Mouse (Mus musculus) ES-Bruce4 (cell line): Measurements from ENCODE around the gene Cd207. TPM values are rescaled to one million over a fixed set of nuclear protein-coding genes. Genes with fewer than 3 reads are reported as not detected.

ENCODE experiments used
- H3K27ac ChIP-seq: 2 replicates; pipeline ENCODE4 v1.5.1; 2012; ENCODE audit warnings: low read length, inconsistent platforms; ENCODE audit not compliant: insufficient read depth
- H3K27me3 ChIP-seq: 2 replicates; pipeline ENCODE4 v1.6.1; 2012; ENCODE audit warnings: mild to moderate bottlenecking, low read length, inconsistent platforms; ENCODE audit not compliant: control insufficient read depth, poor library complexity, insufficient read depth, severe bottlenecking
- H3K36me3 ChIP-seq: 2 replicates; pipeline ENCODE4 v1.6.1; 2012; ENCODE audit warnings: inconsistent platforms, mild to moderate bottlenecking, low read length, moderate library complexity; ENCODE audit not compliant: control insufficient read depth, poor library complexity, insufficient read depth, severe bottlenecking
- H3K4me1 ChIP-seq: one replicate; pipeline ENCODE4 v1.8.1; 2011; ENCODE audit warnings: low read length; ENCODE audit not compliant: control insufficient read depth, insufficient read depth
- H3K4me3 ChIP-seq: 2 replicates; pipeline ENCODE4 v1.5.1; 2011; ENCODE audit warnings: low read depth, mild to moderate bottlenecking, low read length
- H3K9ac ChIP-seq: 2 replicates; pipeline ENCODE4 v1.6.1; 2012; ENCODE audit warnings: low read depth, mild to moderate bottlenecking, inconsistent platforms; ENCODE audit not compliant: poor library complexity, severe bottlenecking
- H3K9me3 ChIP-seq: replicated peaks from 2 replicates; pipeline ENCODE4 v1.6.1; 2012; ENCODE audit warnings: mild to moderate bottlenecking, low read length, inconsistent platforms; ENCODE audit not compliant: control insufficient read depth, poor library complexity, insufficient read depth, severe bottlenecking
- CTCF ChIP-seq: IDR thresholded peaks from one replicate; pipeline ENCODE4 v1.8.1; 2011; ENCODE audit warnings: low read depth, low read length
- EP300 ChIP-seq: IDR thresholded peaks from 2 replicates; pipeline ENCODE4 v1.6.1; 2011; ENCODE audit warnings: low read depth, low read length; ENCODE audit not compliant: insufficient read depth
- POLR2A ChIP-seq: IDR thresholded peaks from one replicate; pipeline ENCODE4 v1.8.1; 2011; ENCODE audit warnings: low read length; ENCODE audit not compliant: insufficient read depth
- polyA plus RNA-seq: library from polyadenylated mRNA; stranded (reverse); fragments of >200 nt; gene quantifications from 2 replicates; pipeline ENCODE4 v1.2.4, GENCODE M21; 2011; ENCODE audit warnings: low read depth; ENCODE audit not compliant: missing spikeins, insufficient read depth, insufficient read length

Gene Cd207
- polyA plus RNA-seq, 1 experiment: not detected

GRCm38 (mm10) chr6:83704701-83705100 is 27.0 kb upstream of the Cd207 start:
- Histone ChIP-seq H3K9me3 (no peaks in the 10 kb centered on the region), H3K27ac (no peak overlapping the region), H3K36me3 (no peaks in the 10 kb centered on the region), H3K4me3 (no peak overlapping the region), H3K9ac (no peak overlapping the region), H3K27me3 (peaks cover 46% of the 10 kb centered on the region), H3K4me1 (no peaks in the 10 kb centered on the region)
- TF ChIP-seq EP300 (no peak), POLR2A (no peak), CTCF (no peak)

- no peak overlapping the region for H3K9ac ChIP-seq
- TF ChIP-seq EP300: no peak
- no peak for TF ChIP-seq CTCF
- no peak for TF ChIP-seq POLR2A
Measured at GRCm38 (mm10) chr6:83704294-83704693, 26.6 kb upstream of the Cd207 start.

GRCm38 (mm10) chr6:83703722-83704078 is 26.0 kb upstream of the Cd207 start:
- TF ChIP-seq EP300 (no peak), CTCF (no peak), POLR2A (no peak)
- peaks cover 2% of the 10 kb centered on the region for H3K4me1 ChIP-seq
- no peaks in the 10 kb centered on the region for H3K9me3 ChIP-seq
- peaks cover 39% of the 10 kb centered on the region for H3K27me3 ChIP-seq
- no peak overlapping the region for H3K4me3 ChIP-seq
- no peaks in the 10 kb centered on the region for H3K36me3 ChIP-seq
- no peak overlapping the region for H3K27ac ChIP-seq
- no peak overlapping the region for H3K9ac ChIP-seq

More at GRCm38 (mm10) chr6:83704294-83704693, 26.6 kb upstream of the Cd207 start:
- no peaks in the 10 kb centered on the region for H3K9me3 ChIP-seq
- peaks cover 43% of the 10 kb centered on the region for H3K27me3 ChIP-seq
- no peak overlapping the region for H3K4me3 ChIP-seq
- no peak overlapping the region for H3K27ac ChIP-seq
- H3K36me3 ChIP-seq: no peaks in the 10 kb centered on the region
- H3K4me1 ChIP-seq: no peaks in the 10 kb centered on the region

- H3K9ac ChIP-seq: no peak overlapping the region
- H3K9me3 ChIP-seq: no peaks in the 10 kb centered on the region
- peaks cover 7% of the 10 kb centered on the region for H3K4me1 ChIP-seq
- H3K4me3 ChIP-seq: no peak overlapping the region
- H3K27ac ChIP-seq: no peak overlapping the region
- no peaks in the 10 kb centered on the region for H3K36me3 ChIP-seq
- TF ChIP-seq CTCF (no peak), POLR2A (no peak), EP300 (no peak)
- peaks cover 34% of the 10 kb centered on the region for H3K27me3 ChIP-seq
Measured at GRCm38 (mm10) chr6:83703000-83703721, 25.5 kb upstream of the Cd207 start.

- H3K27ac ChIP-seq: no peak overlapping the region
- H3K36me3 ChIP-seq: no peaks in the 10 kb centered on the region
- H3K9me3 ChIP-seq: no peaks in the 10 kb centered on the region
- no peak overlapping the region for H3K9ac ChIP-seq
- TF ChIP-seq POLR2A (no peak), CTCF (no peak), EP300 (no peak)
- H3K4me3 ChIP-seq: peak overlapping the region; percentile 35
- H3K27me3 ChIP-seq: peaks cover 34% of the 10 kb centered on the region
- H3K4me1 ChIP-seq: peaks cover 7% of the 10 kb centered on the region
Measured at GRCm38 (mm10) chr6:83702146-83702999, 24.7 kb upstream of the Cd207 start.

GRCm38 (mm10) chr6:83701001-83701400 is 23.3 kb upstream of the Cd207 start:
- Histone ChIP-seq H3K9me3 (no peaks in the 10 kb centered on the region), H3K36me3 (no peaks in the 10 kb centered on the region), H3K4me1 (peaks cover 7% of the 10 kb centered on the region), H3K9ac (no peak overlapping the region), H3K4me3 (no peak overlapping the region), H3K27ac (no peak overlapping the region), H3K27me3 (peaks cover 33% of the 10 kb centered on the region)
- TF ChIP-seq POLR2A: no peak
- no peak for TF ChIP-seq CTCF
- TF ChIP-seq EP300: no peak
